Mouse (Mus musculus) bone marrow macrophage, adult 2 months (primary cell): ENCODE data around the gene Trafd1. TPM values are rescaled to one million over a fixed set of nuclear protein-coding genes. Genes with fewer than 3 reads are reported as not detected.
A peak's percentile ranks its signal among the peaks of the same experiment; 100 is the strongest.

Experiments used
- H3K27ac ChIP-seq: 2 replicates; pipeline ENCODE4 v1.5.1; 2012; ENCODE audit warnings: low read depth, low read length; ENCODE audit not compliant: insufficient read depth
- H3K4me1 ChIP-seq: 2 replicates; pipeline ENCODE4 v1.6.1; 2012; ENCODE audit warnings: low read length; ENCODE audit not compliant: control insufficient read depth, insufficient read depth
- H3K4me3 ChIP-seq: 2 replicates; pipeline ENCODE4 v1.5.1; 2012; ENCODE audit warnings: mild to moderate bottlenecking, low read length, moderate library complexity; ENCODE audit not compliant: insufficient read depth
- CTCF ChIP-seq: IDR thresholded peaks from 2 replicates; pipeline ENCODE4 v1.5.1; 2012; ENCODE audit warnings: low read depth, mild to moderate bottlenecking, low read length, moderate library complexity
- POLR2A ChIP-seq: IDR thresholded peaks from 2 replicates; pipeline ENCODE4 v1.6.1; 2012; ENCODE audit warnings: mild to moderate bottlenecking, low read depth, low read length, borderline replicate concordance
- polyA plus RNA-seq: library from polyadenylated mRNA; stranded (reverse); fragments of >200 nt; gene quantifications from 2 replicates; pipeline ENCODE4 v1.2.4, GENCODE M21; 2012; ENCODE audit not compliant: missing spikeins, insufficient read depth, insufficient read length

The Trafd1 gene
- polyA plus RNA-seq, 1 experiment, result 235 TPM

- peak overlapping the region; percentile 96 for H3K4me3 ChIP-seq
- peaks cover 19% of the 10 kb centered on the region for H3K4me1 ChIP-seq
- TF ChIP-seq POLR2A, result no peak
- no peak for TF ChIP-seq CTCF
- H3K27ac ChIP-seq, result peak overlapping the region; percentile 42
Observed at GRCm38 (mm10) chr5:121398146-121398964, 12.9 kb upstream of the Trafd1 start.

DNA sequence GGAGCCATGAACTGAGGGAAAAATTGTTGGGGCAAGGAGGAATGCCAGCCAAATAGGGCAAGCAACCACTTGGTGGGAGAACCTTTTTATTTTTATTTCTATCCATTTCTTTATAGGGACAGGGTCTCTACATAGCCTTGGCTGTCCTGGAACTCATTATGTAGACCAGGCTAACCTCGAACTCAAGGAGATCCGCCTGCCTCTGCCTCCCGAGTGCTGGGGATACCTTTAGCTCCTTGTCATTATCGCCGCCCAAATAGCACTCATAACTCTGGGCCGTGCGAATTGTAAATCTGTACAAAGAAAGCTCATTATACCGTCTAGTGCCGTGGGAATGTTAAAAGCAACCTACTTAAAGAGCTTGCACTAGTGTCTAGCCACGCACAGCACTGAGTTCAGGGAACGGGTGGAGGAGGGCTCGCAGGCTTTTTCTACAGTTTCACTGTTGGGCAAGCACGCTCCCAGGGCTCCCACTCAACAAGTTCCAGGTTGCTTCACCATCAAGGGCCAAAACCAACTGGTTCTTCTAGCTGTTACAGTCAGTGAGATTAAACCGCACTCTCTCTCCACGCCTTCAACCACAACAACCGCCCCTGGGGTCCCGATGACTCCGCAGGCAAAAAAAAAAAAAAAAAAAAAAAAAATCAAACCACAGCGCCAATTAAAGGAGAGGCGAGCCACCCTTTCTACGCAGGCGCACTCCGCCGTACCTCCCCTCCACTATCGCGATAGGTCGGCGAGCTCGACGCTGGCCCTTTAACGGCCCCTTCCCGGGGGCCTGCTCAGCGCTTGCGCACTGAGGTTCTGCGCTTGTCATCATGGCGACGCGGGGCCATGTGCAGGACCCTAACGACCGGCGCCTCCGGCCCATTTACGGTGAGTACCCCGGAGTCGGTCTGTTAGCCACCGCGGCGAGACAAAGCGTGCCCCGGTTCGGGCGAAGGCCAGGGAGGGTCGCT, 12.0 kb upstream of the Trafd1 start, which contains the start of gene Naa25:
Gene Naa25 (plus strand): TSS at position 750 of the 959 bp plus-strand sequence.
- Histone ChIP-seq H3K4me1 (peaks cover 19% of the 10 kb centered on the region), H3K27ac (peak within 1 kb of the TSS; percentile 53), H3K4me3 (peak within 1 kb of the TSS; percentile 96)
- TF ChIP-seq CTCF (no peak), POLR2A (no peak)

GRCm38 (mm10) chr5:121395621-121396020, 10.2 kb upstream of the Trafd1 start:
- TF ChIP-seq POLR2A (no peak), CTCF (no peak)

GRCm38 (mm10) chr5:121393402-121393801, 8.0 kb upstream of the Trafd1 start:
- Histone ChIP-seq H3K4me3 (no peak overlapping the region), H3K4me1 (peaks cover 6% of the 10 kb centered on the region; the same call in 1 of the 2 replicates), H3K27ac (no peak overlapping the region)
- no peak for TF ChIP-seq POLR2A
- TF ChIP-seq CTCF, result no peak

More at GRCm38 (mm10) chr5:121395621-121396020, 10.2 kb upstream of the Trafd1 start:
- H3K4me1 ChIP-seq, result peaks cover 15% of the 10 kb centered on the region
- no peak overlapping the region for H3K4me3 ChIP-seq
- no peak overlapping the region for H3K27ac ChIP-seq

GRCm38 (mm10) chr5:121392667-121393380, 7.4 kb upstream of the Trafd1 start:
- Histone ChIP-seq H3K4me3 (no peak overlapping the region), H3K4me1 (peaks cover 9% of the 10 kb centered on the region), H3K27ac (no peak overlapping the region)
- no peak for TF ChIP-seq POLR2A
- no peak; the same call in 1 of the 2 replicates for TF ChIP-seq CTCF

- peaks cover 19% of the 10 kb centered on the region for H3K4me1 ChIP-seq
- no peak overlapping the region for H3K4me3 ChIP-seq
- TF ChIP-seq POLR2A (no peak), CTCF (no peak)
- H3K27ac ChIP-seq, result peak overlapping the region; percentile 56
Observed at GRCm38 (mm10) chr5:121389691-121390090, 4.3 kb upstream of the Trafd1 start.

DNA sequence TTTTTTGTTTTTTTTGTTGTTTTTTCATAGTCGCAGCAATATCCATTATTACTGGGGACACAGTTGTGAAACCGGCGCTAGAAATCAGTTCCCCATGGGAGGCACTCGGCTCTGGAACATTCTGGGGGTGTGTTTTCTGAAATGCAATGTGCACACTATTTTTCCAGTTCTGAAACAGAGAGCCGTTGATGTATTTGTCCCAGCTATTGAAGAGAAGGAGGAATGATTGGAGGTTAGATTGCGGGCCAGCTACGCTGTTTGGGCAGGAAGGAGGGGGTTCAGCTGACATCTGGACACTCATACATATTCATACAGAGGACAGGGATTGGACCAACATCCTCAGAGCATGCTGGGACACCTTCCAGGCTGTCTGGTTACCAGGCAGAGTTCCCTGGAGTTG, 3.7 kb upstream of the Trafd1 start:
- Histone ChIP-seq H3K27ac (peak overlapping the region; percentile 56), H3K4me1 (peaks cover 19% of the 10 kb centered on the region), H3K4me3 (peak overlapping the region; percentile 4; the same call in 1 of the 2 replicates)
- TF ChIP-seq POLR2A, result no peak
- no peak for TF ChIP-seq CTCF

DNA sequence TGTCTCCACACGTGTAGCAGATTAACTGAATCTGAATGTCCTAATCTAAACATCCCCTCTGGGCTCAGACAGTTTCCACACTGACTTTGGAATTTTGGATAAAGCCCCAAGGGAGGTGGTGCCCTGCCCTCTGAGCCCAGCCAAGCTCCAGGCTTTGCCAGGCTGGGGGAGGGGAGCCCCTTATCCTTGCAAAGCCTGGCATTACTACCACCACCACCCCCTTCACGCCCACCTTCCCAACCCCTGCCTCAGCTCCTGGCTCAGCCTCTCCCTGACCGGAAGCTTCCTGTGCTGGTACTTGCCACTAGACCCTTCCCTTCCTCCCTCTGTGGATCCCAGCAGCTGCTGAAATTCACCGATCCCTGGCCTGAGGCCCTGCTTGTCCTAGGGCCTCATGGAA, 1.7 kb upstream of the Trafd1 start:
- peaks cover 31% of the 10 kb centered on the region for H3K4me1 ChIP-seq
- H3K27ac ChIP-seq, result peak overlapping the region; percentile 76
- no peak for TF ChIP-seq CTCF
- TF ChIP-seq POLR2A, result no peak
- H3K4me3 ChIP-seq, result no peak overlapping the region

DNA sequence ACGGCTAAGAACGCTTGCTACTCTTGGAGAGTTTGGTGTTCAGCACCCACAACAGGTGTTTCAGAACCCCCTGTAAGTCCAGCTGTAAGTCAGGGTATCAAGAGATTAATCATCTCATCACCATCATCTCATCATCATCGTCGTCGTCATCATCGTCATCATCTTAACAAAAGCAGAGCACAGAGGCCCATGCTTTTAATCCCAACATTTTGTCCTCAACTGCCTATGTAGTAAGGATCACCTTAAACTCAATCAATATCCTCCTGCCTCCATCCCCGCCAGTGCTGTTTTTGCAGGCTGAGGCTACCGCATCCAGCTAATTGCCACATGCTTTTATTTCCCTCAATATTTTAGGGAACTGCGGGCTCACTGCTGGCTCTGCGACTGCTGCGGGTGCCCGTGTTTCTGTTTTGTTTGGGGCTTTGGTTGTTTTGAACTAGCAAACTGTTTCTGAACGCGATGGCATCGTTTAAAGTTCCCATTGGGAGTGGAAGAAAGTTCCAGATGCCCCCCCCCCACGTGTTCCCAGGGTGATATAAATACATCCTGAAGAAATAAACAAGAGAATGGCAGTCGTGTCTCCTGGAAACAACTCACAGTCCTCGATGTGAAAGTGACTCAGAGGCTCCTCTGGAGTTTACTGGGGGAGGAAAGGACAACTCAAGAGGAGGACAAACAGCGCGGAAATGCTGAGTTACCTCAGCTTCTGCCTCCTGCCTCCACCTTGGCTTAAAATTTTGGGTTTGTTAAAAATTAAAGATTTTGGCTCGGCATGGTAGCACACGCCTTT, 883 bp upstream of the Trafd1 start:
- H3K27ac ChIP-seq, result peak overlapping the region; percentile 76
- peak overlapping the region; percentile 58 for H3K4me3 ChIP-seq
- H3K4me1 ChIP-seq, result peaks cover 31% of the 10 kb centered on the region
- no peak for TF ChIP-seq CTCF
- TF ChIP-seq POLR2A, result no peak
